Mouse (Mus musculus) urinary bladder, postnatal 25 days (tissue): Measurements from ENCODE around the gene Cd24a.

Source experiments
- DNase-seq: peaks from one replicate; pipeline ENCODE4 v3.0.0; 2022; ENCODE audit warnings: low spot score

Cd24a gene

GRCm38 (mm10) chr10:43584538-43584937 is 6.5 kb downstream of the Cd24a start:
- DNase-seq, result no peak

- DNase-seq, result no peak
Observed at GRCm38 (mm10) chr10:43588470-43589177, 10.5 kb downstream of the Cd24a start.

DNA sequence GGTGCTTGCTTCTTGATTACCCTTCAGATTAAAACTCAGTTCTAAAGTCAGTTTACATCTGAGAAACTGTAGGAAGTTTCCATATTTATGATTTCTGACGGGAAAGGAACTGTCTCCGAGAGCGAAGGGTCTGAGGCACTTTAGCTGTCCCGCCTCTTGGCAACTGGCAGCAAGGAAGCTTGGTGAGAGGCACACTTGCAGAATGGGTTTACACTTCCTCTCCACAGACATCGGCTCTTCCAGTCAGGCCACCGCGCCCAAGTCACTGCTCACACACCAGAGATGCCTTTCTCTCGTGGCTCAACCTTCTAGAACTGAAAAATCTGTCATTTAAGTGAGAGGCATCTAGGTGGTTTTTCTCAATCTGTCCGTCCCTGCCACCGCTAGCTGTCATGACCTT is 13.4 kb downstream of the Cd24a start:
- DNase-seq, result no peak

- DNase-seq, result no peak
Observed at GRCm38 (mm10) chr10:43593182-43593581, 15.1 kb downstream of the Cd24a start.

- no peak for DNase-seq
Observed at GRCm38 (mm10) chr10:43594187-43594586, 16.1 kb downstream of the Cd24a start.

GRCm38 (mm10) chr10:43594894-43595293 is 16.8 kb downstream of the Cd24a start:
- no peak for DNase-seq

- no peak for DNase-seq
Observed at GRCm38 (mm10) chr10:43598067-43598726, 20.1 kb downstream of the Cd24a start.

GRCm38 (mm10) chr10:43601039-43601438 is 23.0 kb downstream of the Cd24a start:
- no peak for DNase-seq

GRCm38 (mm10) chr10:43601511-43602396 is 23.7 kb downstream of the Cd24a start:
- DNase-seq, result no peak

- DNase-seq, result peak; percentile 5
Observed at GRCm38 (mm10) chr10:43603975-43604686, 26.0 kb downstream of the Cd24a start.

- DNase-seq, result no peak
Observed at GRCm38 (mm10) chr10:43604687-43605250, 26.7 kb downstream of the Cd24a start.

DNA sequence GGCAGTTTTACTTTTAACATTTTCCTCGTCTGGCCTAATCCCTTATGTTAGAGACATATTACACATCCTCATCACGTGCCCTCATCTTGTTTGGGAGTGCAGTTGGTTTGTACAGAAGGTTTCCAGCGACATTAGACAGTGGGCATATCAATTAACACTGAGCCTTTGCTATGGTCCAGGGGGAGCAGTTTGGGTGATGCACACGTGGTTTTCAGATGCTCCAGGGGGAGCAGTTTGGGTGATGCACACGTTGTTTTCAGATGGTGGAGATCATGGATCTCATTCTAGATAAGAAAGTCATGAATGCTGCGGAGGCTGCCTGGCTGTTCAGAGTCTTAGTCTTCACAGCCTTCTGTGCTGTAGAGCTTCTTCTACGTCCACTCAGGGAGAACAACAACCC is 27.8 kb downstream of the Cd24a start:
- DNase-seq, result no peak

DNA sequence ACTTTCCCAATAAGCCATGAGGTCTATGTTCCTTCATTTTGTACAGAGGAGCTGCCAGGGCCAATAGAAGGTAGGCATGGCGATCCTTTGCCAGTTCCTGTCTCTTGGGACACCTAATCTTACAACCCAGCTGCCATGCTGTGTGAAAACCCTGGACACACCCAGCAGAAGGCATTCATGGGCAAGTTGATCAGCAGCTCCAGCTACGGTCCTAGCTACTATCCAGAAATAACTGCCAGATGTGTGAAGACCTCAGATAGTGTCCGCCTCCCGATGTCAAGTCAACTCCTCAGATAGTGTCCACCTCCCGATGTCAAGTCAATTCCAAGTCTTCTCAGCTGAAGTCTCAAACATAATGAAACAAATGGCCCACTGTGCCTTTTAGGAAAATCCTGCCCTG is 31.4 kb downstream of the Cd24a start:
- DNase-seq, result no peak

- no peak for DNase-seq
Observed at GRCm38 (mm10) chr10:43609958-43610357, 31.9 kb downstream of the Cd24a start.

GRCm38 (mm10) chr10:43611081-43611480 is 33.0 kb downstream of the Cd24a start:
- DNase-seq, result no peak

DNA sequence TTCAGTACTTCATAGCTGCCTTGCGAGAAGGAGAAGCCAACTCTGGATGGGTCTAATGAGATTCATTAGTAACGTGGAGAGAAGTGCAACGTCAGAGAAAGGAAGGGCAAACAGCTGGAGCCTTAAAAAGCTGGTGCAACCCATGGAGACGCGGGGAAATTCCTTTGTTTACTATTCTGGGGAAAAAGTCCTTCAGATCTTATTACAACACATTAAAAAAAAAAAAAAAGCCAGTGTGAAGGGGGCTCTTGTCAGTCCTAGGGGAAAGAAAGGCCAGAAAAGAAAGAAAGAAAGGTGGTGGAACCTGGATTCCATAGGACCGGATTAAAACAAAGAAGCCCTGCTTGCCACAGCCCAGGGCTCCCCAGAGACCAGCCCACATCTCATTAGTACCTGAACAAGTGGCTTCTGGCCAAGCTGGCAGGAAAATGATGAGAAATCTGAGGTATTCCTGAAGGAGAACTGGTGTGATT is 41.0 kb downstream of the Cd24a start:
- DNase-seq, result no peak

GRCm38 (mm10) chr10:43619939-43620338 is 41.9 kb downstream of the Cd24a start:
- DNase-seq, result no peak

DNA sequence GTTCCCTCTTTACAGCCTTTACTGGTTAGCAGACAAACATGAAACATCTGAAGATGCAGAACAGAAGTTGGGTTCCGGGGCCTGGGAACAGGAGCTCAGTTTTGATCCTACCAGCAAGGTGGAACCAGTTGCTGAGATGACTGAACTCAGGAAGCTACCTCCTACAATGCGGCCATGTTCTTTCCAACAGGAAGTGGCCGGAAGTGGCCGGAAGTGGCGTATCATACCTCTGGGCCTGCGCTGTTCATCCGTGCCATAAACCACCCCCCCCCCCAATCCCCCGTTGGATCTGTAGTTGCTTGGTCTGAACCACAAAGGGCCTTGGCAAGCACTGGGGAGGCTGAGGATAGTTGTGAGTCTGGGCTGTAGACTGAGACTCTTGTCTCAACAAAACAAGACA is 45.4 kb downstream of the Cd24a start:
- no peak for DNase-seq

- no peak for DNase-seq
Observed at GRCm38 (mm10) chr10:43624362-43624761, 46.3 kb downstream of the Cd24a start.

GRCm38 (mm10) chr10:43624791-43625398 is 46.8 kb downstream of the Cd24a start:
- no peak for DNase-seq

DNA sequence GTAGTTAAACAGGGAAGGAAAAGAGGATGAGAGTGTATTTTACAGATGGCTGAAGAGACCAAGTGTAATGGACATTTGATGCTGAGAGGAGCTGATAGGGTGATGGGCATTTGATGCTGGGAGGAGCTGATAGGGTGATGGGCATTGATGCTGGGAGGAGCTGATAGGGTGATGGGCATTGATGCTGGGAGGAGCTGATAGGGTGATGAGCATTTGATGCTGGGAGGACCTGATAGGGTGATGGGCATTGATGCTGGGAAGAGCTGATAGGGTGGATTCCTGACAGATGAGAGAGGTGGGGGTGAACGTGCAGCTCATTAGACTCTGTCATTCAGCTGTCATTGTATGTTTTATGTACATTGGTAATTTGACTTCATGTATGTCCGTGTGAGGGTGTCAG is 47.5 kb downstream of the Cd24a start:
- no peak for DNase-seq
